Mouse (Mus musculus): ENCODE measurements around the gene Vmn1r149.
"Not testable (repeated sequence)": the region's sequence is repeated elsewhere in the genome, so short reads cannot be mapped to it uniquely, and the experiment has no call there.

The Vmn1r149 gene

DNA sequence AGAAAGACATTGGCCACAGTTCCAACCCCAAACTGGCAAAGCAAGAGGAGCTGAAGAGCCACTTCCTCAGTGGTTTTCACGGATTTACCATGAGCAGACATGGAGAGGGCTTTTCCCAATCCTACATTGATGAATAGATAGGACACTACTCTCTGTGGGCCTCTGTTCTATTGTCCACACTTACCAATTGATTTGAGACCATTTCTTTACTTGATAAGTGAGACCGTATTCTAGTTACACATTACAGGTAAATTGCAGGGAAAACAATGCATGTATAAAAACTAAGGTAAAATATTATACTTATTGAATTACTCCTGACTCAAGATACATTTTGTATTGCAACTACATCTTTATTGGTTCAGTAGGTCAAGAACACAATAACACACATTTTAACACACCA, at the start of gene Vmn1r149:
TSS of gene Vmn1r149 (minus strand) at position 101 of the 400 bp plus-strand sequence.
- DNase-seq (ENCODE audit: low spot score) = not testable (repeated sequence)

DNA sequence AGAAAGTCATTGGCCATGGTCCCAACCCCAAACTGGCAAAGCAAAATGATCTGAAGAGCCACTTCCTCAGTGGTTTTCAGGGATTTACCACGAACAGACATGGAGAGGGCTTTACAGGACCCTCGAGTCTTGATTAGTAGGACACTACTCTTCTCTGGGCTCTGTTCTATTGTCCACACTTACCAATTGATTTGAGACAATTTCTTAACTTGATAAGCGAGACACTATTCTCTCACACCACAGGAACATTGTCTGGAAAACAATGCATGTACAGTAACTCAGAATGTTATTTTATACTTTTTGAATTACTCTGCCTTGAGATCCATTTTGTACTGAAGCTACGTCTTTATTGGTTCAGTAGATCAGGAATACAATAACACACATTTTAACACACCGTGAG, 25.9 kb upstream of the Vmn1r149 start, which contains the start of gene Gm10665:
TSS of gene Gm10665 (minus strand) at position 101 of the 400 bp plus-strand sequence.
- not testable (repeated sequence) for DNase-seq (ENCODE audit: low spot score)

DNA sequence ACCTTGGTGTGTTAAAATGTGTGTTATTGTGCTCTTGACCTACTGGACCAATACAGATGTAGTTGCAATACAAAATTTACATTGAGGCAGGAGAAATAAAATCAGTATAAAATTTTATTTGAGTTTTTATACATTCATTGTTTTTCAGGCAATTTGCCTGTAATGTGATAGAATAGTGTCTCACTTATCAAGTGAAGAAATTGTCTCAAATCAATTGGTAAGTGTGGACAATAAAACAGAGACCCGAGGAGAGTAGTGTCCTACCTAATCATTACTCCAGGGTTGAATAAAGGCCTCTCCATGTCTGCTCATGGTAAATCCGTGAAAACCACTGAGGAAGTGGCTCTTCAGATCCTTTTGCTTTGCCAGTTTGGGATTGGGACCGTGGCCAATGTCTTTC, 24.7 kb downstream of the Vmn1r149 start, which contains the start of gene Vmn1r148:
TSS of gene Vmn1r148 (plus strand) at position 301 of the 400 bp plus-strand sequence.
- DNase-seq (ENCODE audit: low spot score) = not testable (repeated sequence)

All from ovary, postnatal 10 days (tissue).